Mouse (Mus musculus): ENCODE measurements around the gene 4930402H24Rik.

4930402H24Rik gene

DNA sequence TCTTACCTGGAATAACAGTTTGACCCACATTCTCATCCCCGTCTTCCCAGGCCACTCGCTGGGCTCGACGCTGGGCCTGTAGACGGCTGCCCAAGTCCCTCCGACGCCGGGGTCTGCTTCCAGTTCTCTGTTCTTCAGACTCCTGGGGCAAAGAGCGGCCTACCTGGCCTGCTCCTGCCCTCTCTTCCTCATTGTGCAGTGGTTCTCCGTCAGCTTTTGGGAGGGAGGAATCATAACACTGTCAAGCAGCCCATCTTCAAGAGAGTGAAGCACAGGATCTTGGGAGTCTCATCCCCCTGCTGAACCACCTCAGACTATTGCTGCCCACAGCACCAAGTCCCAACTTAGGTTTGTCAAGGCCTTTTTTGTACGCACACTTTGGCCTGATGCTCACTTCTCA is 242.9 kb downstream of the 4930402H24Rik start:
- DNase-seq (ENCODE audit: low read depth, low spot score), result no peak

DNA sequence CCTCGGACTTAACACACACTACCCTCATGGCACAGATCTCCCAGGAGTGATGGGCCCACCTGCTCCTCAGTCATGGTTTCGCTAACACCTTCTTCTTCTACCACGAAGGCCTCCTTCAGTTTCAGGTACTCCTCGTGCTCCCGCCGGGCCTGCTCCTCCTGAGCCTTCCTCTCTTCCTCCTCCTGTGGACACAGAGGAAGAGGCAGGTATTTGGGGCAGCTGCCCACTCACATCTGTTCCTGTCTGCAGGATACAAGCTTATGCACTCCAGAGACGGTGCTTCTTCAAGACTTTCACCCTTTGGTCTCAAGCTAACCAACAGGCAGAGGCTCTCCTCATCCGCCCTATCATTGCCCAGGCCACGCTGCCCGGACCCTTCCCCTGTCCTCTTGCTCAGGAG is 247.7 kb downstream of the 4930402H24Rik start:
- DNase-seq (ENCODE audit: low read depth, low spot score), result no peak

DNA sequence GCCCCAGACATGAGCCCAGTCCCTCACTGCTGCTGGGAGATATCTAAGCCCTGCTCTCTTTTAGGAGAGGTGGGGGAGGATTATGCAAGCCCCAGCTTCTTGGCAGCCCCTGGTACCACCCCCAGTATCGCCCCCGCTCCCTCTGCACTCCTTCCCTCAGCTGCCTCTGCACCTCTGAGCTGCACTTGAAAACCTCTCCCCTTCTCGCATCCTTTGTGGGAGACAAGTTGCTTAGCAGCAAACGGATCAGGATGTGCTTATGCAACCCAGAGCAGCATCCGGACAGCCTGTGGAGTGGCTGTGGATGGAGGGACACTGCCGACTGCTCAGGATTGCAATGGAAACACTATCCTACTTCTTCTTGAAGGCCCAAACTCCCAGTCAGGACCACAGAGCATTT is 248.7 kb downstream of the 4930402H24Rik start:
- no peak for DNase-seq (ENCODE audit: low read depth, low spot score)

DNA sequence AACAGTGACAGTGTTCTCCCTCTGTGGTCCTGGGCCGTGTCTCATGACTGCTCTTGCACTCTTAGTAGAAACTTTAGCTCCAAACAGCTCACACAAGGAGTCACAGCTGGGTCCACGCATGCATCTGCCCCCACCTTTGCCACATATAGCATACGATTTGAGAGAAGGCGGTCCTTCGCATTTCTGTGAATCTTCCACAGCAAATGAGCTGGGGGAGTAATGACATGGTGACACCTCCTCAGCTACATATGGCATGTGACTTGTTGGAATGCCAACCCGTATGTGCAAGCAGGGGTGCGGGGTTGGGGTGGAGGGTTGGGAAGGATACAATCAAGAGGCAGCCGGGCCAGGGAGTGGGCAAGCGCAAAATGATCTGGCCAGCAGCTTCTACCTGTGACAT is 249.7 kb downstream of the 4930402H24Rik start:
- no peak for DNase-seq (ENCODE audit: low read depth, low spot score)
